Mouse (Mus musculus) C2C12 (cell line): ENCODE results near the gene Ano6.

Experiments used
- CTCF ChIP-seq: IDR thresholded peaks from one replicate; pipeline ENCODE4 v1.5.1; 2011; ENCODE audit not compliant: control insufficient read depth, insufficient read depth, insufficient read length
- MAX ChIP-seq: IDR thresholded peaks from one replicate; pipeline ENCODE4 v1.6.1; 2011; ENCODE audit warnings: mild to moderate bottlenecking, control low read depth

DNA sequence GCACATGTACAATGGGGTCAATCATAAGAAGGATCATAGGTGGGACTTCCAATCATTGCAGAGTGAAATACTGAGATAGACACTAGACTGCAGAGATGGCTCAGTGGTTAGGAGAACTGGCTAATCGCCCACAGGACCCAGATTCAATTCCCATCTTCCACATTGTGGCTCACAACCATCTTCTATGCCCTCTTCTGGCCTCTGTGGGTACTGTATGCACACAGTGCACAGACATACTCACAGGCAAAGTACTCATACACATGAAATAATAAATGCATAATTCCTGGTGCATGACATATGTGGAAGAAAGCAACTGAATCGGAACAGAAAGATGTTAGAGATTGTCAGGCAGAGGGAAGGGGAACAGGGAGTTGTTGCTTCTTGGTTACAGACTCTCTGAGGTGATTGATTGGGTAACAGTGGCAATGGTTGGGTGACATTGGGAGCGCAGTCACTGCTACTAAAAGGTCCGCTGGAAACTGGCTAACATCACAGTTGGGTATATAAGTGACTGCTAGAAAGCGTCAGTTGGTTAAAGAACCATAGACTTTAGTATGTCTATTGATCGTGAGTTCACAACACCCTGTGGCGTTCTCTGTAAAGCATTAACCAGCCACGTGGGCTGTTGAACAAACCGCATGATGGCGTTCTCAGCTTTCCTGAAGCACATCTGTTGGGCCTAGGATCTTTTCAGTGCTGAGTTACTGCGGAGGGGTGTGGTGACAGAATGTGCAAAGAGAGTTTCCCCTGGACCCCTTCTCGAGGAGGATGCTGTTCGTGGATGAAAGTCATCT is 64.6 kb downstream of the Ano6 start:
- TF ChIP-seq CTCF (no peak), MAX (no peak)
